Mouse (Mus musculus) kidney, embryonic 16.5 days (tissue): Measurements from ENCODE around the gene Espnl. TPM values are rescaled to one million over a fixed set of nuclear protein-coding genes. Genes with fewer than 3 reads are reported as not detected.

ENCODE experiments used
- ATAC-seq: fragments of 200-750 bp; cut with Nextera tagmentation; 2 replicates; pipeline ENCODE4 v1.8.0; 2017; ENCODE audit warnings: moderate TSS enrichment; ENCODE audit not compliant: low FRiP score, low TSS enrichment
- H3K27ac ChIP-seq: fragments of 300-500 bp; sonication (generic); 2 replicates; pipeline ENCODE4 v1.5.1; 2014; ENCODE audit warnings: low read length
- H3K27me3 ChIP-seq: fragments of 300-500 bp; sonication (generic); 2 replicates; pipeline ENCODE4 v1.6.1; 2014; ENCODE audit warnings: low read length, control low read depth, mixed read lengths; ENCODE audit not compliant: insufficient read depth
- H3K36me3 ChIP-seq: fragments of 300-500 bp; sonication (generic); 2 replicates; pipeline ENCODE4 v1.6.1; 2014; ENCODE audit warnings: low read length, control low read depth, mixed read lengths; ENCODE audit not compliant: insufficient read depth
- H3K4me1 ChIP-seq: fragments of 300-500 bp; sonication (generic); 2 replicates; pipeline ENCODE4 v1.6.1; 2014; ENCODE audit warnings: low read length, control low read depth, mixed read lengths; ENCODE audit not compliant: insufficient read depth
- H3K4me2 ChIP-seq: fragments of 300-500 bp; sonication (generic); replicated peaks from 2 replicates; pipeline ENCODE4 v1.6.1; 2014; ENCODE audit warnings: low read depth, low read length
- H3K4me3 ChIP-seq: fragments of 300-500 bp; sonication (generic); 2 replicates; pipeline ENCODE4 v1.5.1; 2014; ENCODE audit warnings: mild to moderate bottlenecking, low read length
- H3K9ac ChIP-seq: fragments of 300-500 bp; sonication (generic); replicated peaks from 2 replicates; pipeline ENCODE4 v1.6.1; 2014; ENCODE audit warnings: low read length
- H3K9me3 ChIP-seq: fragments of 300-500 bp; sonication (generic); 2 replicates; pipeline ENCODE4 v1.6.1; 2016; ENCODE audit warnings: low read length, control low read depth
- WGBS: fragments of 180-500 bp; shearing (Covaris S2); extraction: QIAGEN DNeasy Blood & Tissue Kit; methylation state at CpG from one replicate; pipeline ENCODE4 v1.1.7; 2014; 5-methylcytosine and 5-hydroxymethylcytosine counted together
- polyA plus RNA-seq: library from polyadenylated mRNA; unstranded; fragments of >200 nt; fragmentation: Nextera tagmentation; extraction: Ambion mirVana; gene quantifications from 2 replicates; pipeline ENCODE4 v1.2.1, GENCODE M21; 2015

Gene Espnl
- polyA plus RNA-seq, 1 experiment from 2014 or later, result 0.04 TPM

- Histone ChIP-seq H3K27ac (no peak overlapping the region), H3K4me2 (no peak overlapping the region), H3K4me1 (peaks cover 19% of the 10 kb centered on the region), H3K4me3 (no peak overlapping the region), H3K36me3 (no peaks in the 10 kb centered on the region; the same call in 1 of the 2 replicates), H3K27me3 (no peaks in the 10 kb centered on the region), H3K9ac (no peak overlapping the region), H3K9me3 (no peaks in the 10 kb centered on the region)
- 90% methylated on average over 6 of the region's 6 CpGs for WGBS
- no peak for ATAC-seq
Measured at GRCm38 (mm10) chr1:91295544-91295943, 26.3 kb upstream of the Espnl start.

GRCm38 (mm10) chr1:91297799-91298744, 23.8 kb upstream of the Espnl start, which contains the start of gene Scly:
Gene Scly (plus strand): TSS chr1:91298338.
- H3K27ac ChIP-seq, result 0 out of 2 replicates have a peak within 1 kb of the TSS, but pooled peaks have one; percentile 13
- ATAC-seq, result peak; percentile 99

DNA sequence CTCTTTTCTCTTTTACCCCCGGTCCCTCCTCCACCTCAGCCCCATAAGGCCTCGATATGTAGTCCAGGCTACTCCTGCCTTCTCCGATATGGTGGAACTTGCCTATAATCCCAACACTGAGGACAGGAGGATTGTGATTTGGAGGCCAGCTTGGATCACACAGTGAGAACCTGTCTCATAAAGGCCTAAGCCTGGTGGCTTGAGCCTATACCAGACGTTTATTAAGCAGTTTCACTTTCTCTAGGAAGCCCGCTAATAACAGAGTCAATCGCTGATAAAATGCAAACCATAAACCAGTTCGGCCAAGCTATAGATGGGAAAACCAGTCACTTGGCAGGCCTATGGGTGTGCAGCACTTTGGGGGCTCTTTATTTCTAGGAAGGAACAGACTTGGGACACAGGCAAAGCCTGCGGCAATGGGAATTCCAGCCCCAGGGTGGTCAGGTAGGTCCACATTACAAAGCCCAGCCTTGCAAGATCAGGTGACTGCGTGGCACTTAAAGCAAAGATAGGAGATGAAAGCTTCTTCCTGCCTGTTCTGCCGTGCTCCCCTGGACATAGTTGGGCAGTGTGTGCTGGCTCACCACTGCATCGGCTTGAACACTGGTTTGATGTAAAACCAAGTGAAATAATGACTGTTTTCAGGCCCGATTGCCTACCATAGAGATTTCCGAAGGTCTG, 22.7 kb upstream of the Espnl start:
- no peaks in the 10 kb centered on the region for H3K9me3 ChIP-seq
- H3K27me3 ChIP-seq, result no peaks in the 10 kb centered on the region
- WGBS, result 80% methylated on average over 13 of the region's 13 CpGs
- H3K36me3 ChIP-seq, result no peaks in the 10 kb centered on the region
- H3K4me1 ChIP-seq, result peaks cover 33% of the 10 kb centered on the region
- peak overlapping the region; percentile 81 for H3K9ac ChIP-seq
- ATAC-seq, result no peak
- H3K27ac ChIP-seq, result 0 out of 2 replicates have a peak overlapping the region, but pooled peaks have one; percentile 4
- peak overlapping the region; percentile 64 for H3K4me2 ChIP-seq
- H3K4me3 ChIP-seq, result peak overlapping the region; percentile 84

More at GRCm38 (mm10) chr1:91297799-91298744, 23.8 kb upstream of the Espnl start, which contains the start of gene Scly:
- H3K9ac ChIP-seq, result peak within 1 kb of the TSS; percentile 81
- peak within 1 kb of the TSS; percentile 64 for H3K4me2 ChIP-seq
- H3K4me3 ChIP-seq, result peak within 1 kb of the TSS; percentile 84
- H3K4me1 ChIP-seq, result peaks cover 33% of the 10 kb centered on the region
- H3K27me3 ChIP-seq, result no peaks in the 10 kb centered on the region
- under 1% methylated on average over 65 of the region's 65 CpGs for WGBS
- no peaks in the 10 kb centered on the region for H3K36me3 ChIP-seq
- H3K9me3 ChIP-seq, result no peaks in the 10 kb centered on the region

DNA sequence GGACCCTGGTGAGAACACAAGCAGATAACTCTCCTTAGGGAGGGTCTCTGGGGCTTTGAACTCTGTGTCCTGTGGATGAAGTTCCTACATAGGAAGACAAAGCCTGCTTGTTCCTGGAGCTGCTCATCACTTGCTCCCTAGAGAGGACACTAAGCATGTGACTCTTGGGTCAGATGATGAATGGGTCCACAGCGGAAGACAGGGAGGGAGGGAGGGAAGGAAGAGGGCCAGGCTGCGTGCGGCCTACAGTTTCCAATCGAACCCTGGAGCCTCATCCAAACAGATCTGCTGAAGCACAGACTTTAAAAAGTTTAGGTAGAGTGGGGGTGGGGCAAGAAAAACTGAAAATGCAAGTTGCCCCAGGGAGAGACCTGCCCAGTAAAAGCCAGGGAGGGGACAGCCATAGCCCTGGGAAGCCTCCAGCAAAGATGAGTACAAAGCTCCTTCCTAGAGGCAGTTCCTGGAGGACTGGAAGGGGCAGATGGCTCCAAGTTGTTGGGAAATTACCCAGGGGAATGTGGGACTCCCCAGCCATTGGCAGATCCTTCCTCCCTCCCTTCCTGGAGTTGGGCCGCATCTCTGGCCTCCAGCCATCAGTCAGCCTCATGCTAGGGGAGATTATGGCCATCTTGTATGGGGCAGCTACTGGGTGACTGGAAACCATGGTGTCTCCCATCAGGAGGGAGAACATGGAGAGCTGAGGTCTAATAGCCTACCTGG, 22.0 kb upstream of the Espnl start:
- 68% methylated on average over 5 of the region's 5 CpGs for WGBS
- H3K4me2 ChIP-seq, result no peak overlapping the region
- H3K9me3 ChIP-seq, result no peaks in the 10 kb centered on the region
- H3K27me3 ChIP-seq, result no peaks in the 10 kb centered on the region
- no peak for ATAC-seq
- no peaks in the 10 kb centered on the region for H3K36me3 ChIP-seq
- H3K4me3 ChIP-seq, result no peak overlapping the region
- H3K9ac ChIP-seq, result no peak overlapping the region
- peaks cover 33% of the 10 kb centered on the region for H3K4me1 ChIP-seq
- peak overlapping the region; percentile 21; the same call in 1 of the 2 replicates for H3K27ac ChIP-seq

GRCm38 (mm10) chr1:91301206-91301920, 20.5 kb upstream of the Espnl start:
- ATAC-seq, result no peak
- Histone ChIP-seq H3K4me2 (peak overlapping the region; percentile 1; the same call in 1 of the 2 replicates), H3K27ac (peak overlapping the region; percentile 54), H3K36me3 (peaks cover 11% of the 10 kb centered on the region; the same call in 1 of the 2 replicates), H3K27me3 (no peaks in the 10 kb centered on the region), H3K4me1 (peaks cover 33% of the 10 kb centered on the region), H3K4me3 (no peak overlapping the region), H3K9ac (no peak overlapping the region), H3K9me3 (no peaks in the 10 kb centered on the region)
- WGBS, result 49% methylated on average over 3 of the region's 3 CpGs

- Histone ChIP-seq H3K27me3 (no peaks in the 10 kb centered on the region), H3K36me3 (peaks cover 14% of the 10 kb centered on the region; the same call in 1 of the 2 replicates), H3K9me3 (no peaks in the 10 kb centered on the region), H3K9ac (no peak overlapping the region), H3K27ac (peak overlapping the region; percentile 54), H3K4me1 (peaks cover 33% of the 10 kb centered on the region), H3K4me2 (peak overlapping the region; percentile 1; the same call in 1 of the 2 replicates), H3K4me3 (no peak overlapping the region)
- no peak for ATAC-seq
- 78% methylated on average over 3 of the region's 3 CpGs for WGBS
Measured at GRCm38 (mm10) chr1:91302021-91302420, 19.9 kb upstream of the Espnl start.

GRCm38 (mm10) chr1:91304621-91305020, 17.3 kb upstream of the Espnl start:
- H3K4me3 ChIP-seq, result no peak overlapping the region
- no peak for ATAC-seq
- H3K36me3 ChIP-seq, result peaks cover 28% of the 10 kb centered on the region
- 89% methylated on average over 4 of the region's 4 CpGs for WGBS
- H3K9me3 ChIP-seq, result no peaks in the 10 kb centered on the region
- H3K27ac ChIP-seq, result no peak overlapping the region
- H3K27me3 ChIP-seq, result no peaks in the 10 kb centered on the region
- H3K4me2 ChIP-seq, result no peak overlapping the region
- H3K9ac ChIP-seq, result no peak overlapping the region
- H3K4me1 ChIP-seq, result peaks cover 20% of the 10 kb centered on the region

DNA sequence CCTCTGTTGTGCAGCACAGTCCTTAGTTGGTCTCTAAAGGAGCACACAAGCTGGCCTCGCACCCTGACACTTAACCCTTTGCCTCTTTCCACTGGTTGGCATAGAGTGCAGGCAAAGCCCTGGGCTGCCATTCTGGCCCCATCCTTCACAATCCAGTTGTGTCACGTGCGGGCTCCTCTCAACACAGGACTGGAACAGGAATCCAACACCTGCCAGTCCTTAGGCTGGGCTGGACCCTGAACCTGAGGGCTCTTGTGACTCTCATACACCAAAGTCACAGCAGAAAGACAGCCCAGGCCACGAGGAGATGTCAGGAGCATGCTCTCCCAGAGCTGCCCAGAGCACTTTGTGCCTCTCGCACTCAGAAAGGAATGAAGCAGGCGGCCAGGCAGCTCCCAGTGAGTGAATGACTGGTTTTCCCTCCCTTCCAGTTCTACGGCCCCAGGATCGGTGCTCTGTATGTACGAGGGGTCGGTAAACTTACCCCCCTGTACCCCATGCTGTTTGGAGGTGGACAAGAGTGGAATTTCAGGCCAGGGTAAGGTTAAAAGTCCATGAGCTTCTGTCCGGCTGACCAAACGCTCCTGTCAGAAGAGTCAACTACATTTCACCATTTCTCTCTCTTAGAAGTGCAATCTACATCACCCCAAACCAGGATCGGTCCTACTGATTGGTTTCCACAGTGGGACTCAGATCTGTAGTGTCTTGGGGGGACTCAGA, 12.3 kb upstream of the Espnl start:
- Histone ChIP-seq H3K27me3 (no peaks in the 10 kb centered on the region), H3K4me2 (no peak overlapping the region), H3K36me3 (peaks cover 46% of the 10 kb centered on the region), H3K9me3 (no peaks in the 10 kb centered on the region), H3K9ac (no peak overlapping the region), H3K4me3 (no peak overlapping the region), H3K4me1 (no peaks in the 10 kb centered on the region), H3K27ac (no peak overlapping the region)
- no peak for ATAC-seq
- WGBS, result 91% methylated on average over 13 of the region's 13 CpGs
